Mouse (Mus musculus) intestine, postnatal 0 days (tissue): ENCODE data around the gene Larp1. TPM values are rescaled to one million over a fixed set of nuclear protein-coding genes. Genes with fewer than 3 reads are reported as not detected.
A peak's percentile ranks its signal among the peaks of the same experiment; 100 is the strongest.

Experiments
- ATAC-seq: fragments of 200-750 bp; cut with Nextera tagmentation; 2 replicates; pipeline ENCODE4 v1.8.0; 2017; ENCODE audit warnings: mild to moderate bottlenecking, moderate TSS enrichment, moderate library complexity
- H3K27ac ChIP-seq: fragments of 300-500 bp; sonication (generic); 2 replicates; pipeline ENCODE4 v1.5.1; 2014; ENCODE audit warnings: mild to moderate bottlenecking, low read depth, low read length, moderate library complexity
- H3K27me3 ChIP-seq: fragments of 300-500 bp; sonication (generic); replicated peaks from 2 replicates; pipeline ENCODE4 v1.6.1; 2014; ENCODE audit warnings: low read length, mixed read lengths; ENCODE audit not compliant: control insufficient read depth, insufficient read depth
- H3K36me3 ChIP-seq: fragments of 300-500 bp; sonication (generic); 2 replicates; pipeline ENCODE4 v1.6.1; 2014; ENCODE audit warnings: mild to moderate bottlenecking, moderate library complexity; ENCODE audit not compliant: control insufficient read depth, insufficient read depth
- H3K4me1 ChIP-seq: fragments of 300-500 bp; sonication (generic); replicated peaks from 2 replicates; pipeline ENCODE4 v1.6.1; 2014; ENCODE audit warnings: antibody characterized with exemption, low read length, mixed read lengths; ENCODE audit not compliant: control insufficient read depth, insufficient read depth
- H3K4me2 ChIP-seq: fragments of 300-500 bp; sonication (generic); replicated peaks from 2 replicates; pipeline ENCODE4 v1.6.1; 2014; ENCODE audit warnings: low read depth, mild to moderate bottlenecking, moderate library complexity
- H3K4me3 ChIP-seq: fragments of 300-500 bp; sonication (generic); 2 replicates; pipeline ENCODE4 v1.5.1; 2014; ENCODE audit warnings: low read depth, low read length
- H3K9ac ChIP-seq: fragments of 300-500 bp; sonication (generic); 2 replicates; pipeline ENCODE4 v1.6.1; 2014; ENCODE audit warnings: mild to moderate bottlenecking, low read depth, low read length
- H3K9me3 ChIP-seq: fragments of 300-500 bp; sonication (generic); 2 replicates; pipeline ENCODE4 v1.6.1; 2016; ENCODE audit warnings: mixed run types; ENCODE audit not compliant: control insufficient read depth
- CTCF ChIP-seq: sonication (generic); IDR thresholded peaks from 2 replicates; pipeline ENCODE4 v1.5.1; 2016; ENCODE audit warnings: low read depth, mild to moderate bottlenecking, control low read depth, antibody characterized with exemption, moderate library complexity
- WGBS: fragments of 180-500 bp; shearing (Covaris S2); extraction: QIAGEN DNeasy Blood & Tissue Kit; methylation state at CpG from one replicate; pipeline ENCODE4 v1.1.7; 2014; 5-methylcytosine and 5-hydroxymethylcytosine counted together
- polyA plus RNA-seq: library from polyadenylated mRNA; unstranded; fragments of >200 nt; fragmentation: Nextera tagmentation; extraction: Ambion mirVana; gene quantifications from 2 replicates; pipeline ENCODE4 v1.2.1, GENCODE M21; 2015

The Larp1 gene
- polyA plus RNA-seq, 1 experiment from 2014 or later = 9.6 TPM

GRCm38 (mm10) chr11:58021095-58021494, 12.2 kb downstream of the Larp1 start:
- Histone ChIP-seq H3K27ac (peak overlapping the region; percentile 42; the same call in 1 of the 2 replicates), H3K4me2 (0 out of 2 replicates have a peak overlapping the region, but pooled peaks have one; percentile 21), H3K27me3 (no peaks in the 10 kb centered on the region), H3K4me1 (peaks cover 24% of the 10 kb centered on the region), H3K36me3 (no peaks in the 10 kb centered on the region), H3K9ac (no peak overlapping the region), H3K4me3 (no peak overlapping the region), H3K9me3 (no peaks in the 10 kb centered on the region)
- ATAC-seq = no peak
- 15% methylated on average over 1 of the region's 1 CpGs for WGBS
- TF ChIP-seq CTCF = no peak

GRCm38 (mm10) chr11:58021618-58022017, 12.8 kb downstream of the Larp1 start:
- Histone ChIP-seq H3K4me3 (no peak overlapping the region), H3K27me3 (no peaks in the 10 kb centered on the region), H3K27ac (peak overlapping the region; percentile 42), H3K4me1 (peaks cover 20% of the 10 kb centered on the region), H3K4me2 (peak overlapping the region; percentile 21; the same call in 1 of the 2 replicates), H3K9me3 (no peaks in the 10 kb centered on the region), H3K36me3 (no peaks in the 10 kb centered on the region), H3K9ac (no peak overlapping the region)
- ATAC-seq = peak; percentile 39; the same call in 1 of the 2 replicates
- TF ChIP-seq CTCF = no peak
- WGBS = 2% methylated on average over 2 of the region's 2 CpGs

GRCm38 (mm10) chr11:58024271-58024670, 15.4 kb downstream of the Larp1 start:
- no peak overlapping the region for H3K27ac ChIP-seq
- TF ChIP-seq CTCF = no peak
- H3K9me3 ChIP-seq = no peaks in the 10 kb centered on the region
- H3K4me2 ChIP-seq = no peak overlapping the region
- 59% methylated on average over 1 of the region's 1 CpGs for WGBS
- no peaks in the 10 kb centered on the region for H3K27me3 ChIP-seq
- H3K4me1 ChIP-seq = peaks cover 14% of the 10 kb centered on the region
- H3K36me3 ChIP-seq = no peaks in the 10 kb centered on the region
- ATAC-seq = no peak
- no peak overlapping the region for H3K4me3 ChIP-seq
- H3K9ac ChIP-seq = no peak overlapping the region

GRCm38 (mm10) chr11:58024671-58025070, 15.8 kb downstream of the Larp1 start:
- Histone ChIP-seq H3K9ac (no peak overlapping the region), H3K27ac (no peak overlapping the region), H3K4me2 (no peak overlapping the region), H3K4me1 (peaks cover 14% of the 10 kb centered on the region), H3K36me3 (no peaks in the 10 kb centered on the region), H3K27me3 (no peaks in the 10 kb centered on the region), H3K4me3 (no peak overlapping the region), H3K9me3 (no peaks in the 10 kb centered on the region)
- 66% methylated on average over 2 of the region's 2 CpGs for WGBS
- no peak for TF ChIP-seq CTCF
- ATAC-seq = no peak

GRCm38 (mm10) chr11:58025881-58026280, 17.0 kb downstream of the Larp1 start:
- Histone ChIP-seq H3K27me3 (no peaks in the 10 kb centered on the region), H3K4me3 (no peak overlapping the region), H3K4me2 (no peak overlapping the region), H3K9ac (no peak overlapping the region), H3K9me3 (no peaks in the 10 kb centered on the region), H3K27ac (no peak overlapping the region), H3K4me1 (peaks cover 6% of the 10 kb centered on the region; the same call in 1 of the 2 replicates), H3K36me3 (no peaks in the 10 kb centered on the region)
- TF ChIP-seq CTCF = no peak
- 48% methylated on average over 4 of the region's 4 CpGs for WGBS
- no peak for ATAC-seq

GRCm38 (mm10) chr11:58026337-58026736, 17.5 kb downstream of the Larp1 start:
- TF ChIP-seq CTCF = no peak
- no peaks in the 10 kb centered on the region for H3K27me3 ChIP-seq
- H3K4me1 ChIP-seq = peaks cover 5% of the 10 kb centered on the region; the same call in 1 of the 2 replicates
- H3K27ac ChIP-seq = no peak overlapping the region
- H3K9ac ChIP-seq = no peak overlapping the region
- ATAC-seq = no peak; the same call in 1 of the 2 replicates
- WGBS = 33% methylated on average over 3 of the region's 3 CpGs
- no peaks in the 10 kb centered on the region for H3K9me3 ChIP-seq
- no peaks in the 10 kb centered on the region for H3K36me3 ChIP-seq
- no peak overlapping the region for H3K4me3 ChIP-seq
- H3K4me2 ChIP-seq = no peak overlapping the region

- no peaks in the 10 kb centered on the region for H3K27me3 ChIP-seq
- no peak overlapping the region for H3K4me3 ChIP-seq
- WGBS = 33% methylated on average over 1 of the region's 1 CpGs
- H3K9me3 ChIP-seq = no peaks in the 10 kb centered on the region
- TF ChIP-seq CTCF = no peak
- H3K36me3 ChIP-seq = no peaks in the 10 kb centered on the region
- H3K4me2 ChIP-seq = no peak overlapping the region
- ATAC-seq = no peak; the same call in 1 of the 2 replicates
- no peak overlapping the region for H3K27ac ChIP-seq
- peaks cover 5% of the 10 kb centered on the region; the same call in 1 of the 2 replicates for H3K4me1 ChIP-seq
- H3K9ac ChIP-seq = no peak overlapping the region
Observed at GRCm38 (mm10) chr11:58026860-58027259, 18.0 kb downstream of the Larp1 start.
